Mouse (Mus musculus) CH12.LX (cell line): Measurements from ENCODE around the gene Gm20388. TPM values are rescaled to one million over a fixed set of nuclear protein-coding genes. Genes with fewer than 3 reads are reported as not detected.

ENCODE experiments used
- DNase-seq: peaks from one replicate; pipeline ENCODE4 v3.0.0-alpha.2; 2013; ENCODE audit errors: extremely low read depth
- H3K27ac ChIP-seq: 2 replicates; pipeline ENCODE4 v1.5.1; 2012; ENCODE audit warnings: low read depth, mild to moderate bottlenecking, control low read depth, moderate library complexity; ENCODE audit not compliant: insufficient read depth
- H3K27me3 ChIP-seq: replicated peaks from 2 replicates; pipeline ENCODE3; 2012; ENCODE audit warnings: inconsistent platforms
- H3K36me3 ChIP-seq, 2 experiments: replicated peaks in 1 of 2; 2 replicates each; pipeline versions ENCODE3 to v1.6.1; 2012; ENCODE audit warnings: inconsistent platforms in 1 of 2, low read length in 1 of 2, mild to moderate bottlenecking in 1 of 2, mixed read lengths in 1 of 2, moderate library complexity in 1 of 2; ENCODE audit not compliant: control insufficient read depth in 1 of 2, insufficient read depth in 1 of 2
- H3K4me1 ChIP-seq, 2 experiments: 2 replicates each; pipeline ENCODE4 v1.6.1; 2012; ENCODE audit warnings: inconsistent platforms in 1 of 2, moderate library complexity in 1 of 2; ENCODE audit not compliant: insufficient read depth in 2 of 2, control insufficient read depth in 1 of 2
- H3K4me2 ChIP-seq: 2 replicates; pipeline ENCODE4 v1.6.1; 2012; ENCODE audit warnings: low read depth, mild to moderate bottlenecking, control low read depth; ENCODE audit not compliant: poor library complexity, insufficient read depth, severe bottlenecking
- H3K4me3 ChIP-seq, 3 experiments: fragments of 150-350 bp in 1 of 3; sonication (generic) in 1 of 3; replicated peaks in 1 of 3; 2 replicates each; pipeline versions ENCODE3 to v1.5.1; 2011 to 2012; ENCODE audit warnings: low read depth in 2 of 3, low read length in 2 of 3, mild to moderate bottlenecking in 2 of 3, moderate library complexity in 2 of 3, control low read depth in 1 of 3, improper control_type of control experiment in 1 of 3, inconsistent platforms in 1 of 3, mixed read lengths in 1 of 3; ENCODE audit not compliant: poor library complexity in 1 of 3
- H3K79me2 ChIP-seq: replicated peaks from 2 replicates; pipeline ENCODE4 v1.6.1; 2012; ENCODE audit warnings: mild to moderate bottlenecking, moderate library complexity; ENCODE audit not compliant: control insufficient read depth, poor library complexity, insufficient read depth, severe bottlenecking; ENCODE audit errors: extremely low read depth
- H3K9ac ChIP-seq: 2 replicates; pipeline ENCODE4 v1.6.1; 2012; ENCODE audit warnings: low read depth, mild to moderate bottlenecking, control low read depth, moderate library complexity; ENCODE audit not compliant: insufficient read depth
- H3K9me3 ChIP-seq: replicated peaks from 2 replicates; pipeline ENCODE3; 2012; ENCODE audit warnings: low read length, inconsistent platforms, mixed read lengths
- CHD1 ChIP-seq: IDR thresholded peaks from 2 replicates; pipeline ENCODE4 v1.6.1; 2012; ENCODE audit warnings: low read depth, low read length, improper control_type of control experiment, inconsistent platforms
- CHD2 ChIP-seq: IDR thresholded peaks from 2 replicates; pipeline ENCODE4 v1.6.1; 2011; ENCODE audit warnings: low read length, improper control_type of control experiment
- ELF1 ChIP-seq: IDR thresholded peaks from 2 replicates; pipeline ENCODE4 v1.6.1; 2014; ENCODE audit warnings: low read depth, mild to moderate bottlenecking, inconsistent platforms, low read length, improper control_type of control experiment
- ETS1 ChIP-seq: conservative IDR thresholded peaks from 2 replicates; pipeline ENCODE4 v1.6.1; 2012; ENCODE audit warnings: low read depth, mild to moderate bottlenecking, inconsistent platforms, low read length, improper control_type of control experiment, moderate library complexity
- HCFC1 ChIP-seq: IDR thresholded peaks from 2 replicates; pipeline ENCODE4 v1.6.1; 2012; ENCODE audit warnings: low read depth, mild to moderate bottlenecking, inconsistent platforms, low read length, improper control_type of control experiment
- IRF4 ChIP-seq: IDR thresholded peaks from 2 replicates; pipeline ENCODE4 v1.6.1; 2014; ENCODE audit warnings: low read depth, mild to moderate bottlenecking, inconsistent platforms, low read length, improper control_type of control experiment
- JUN ChIP-seq: IDR thresholded peaks from 2 replicates; pipeline ENCODE4 v1.6.1; 2011; ENCODE audit warnings: low read depth, mild to moderate bottlenecking, low read length, improper control_type of control experiment, moderate library complexity; ENCODE audit not compliant: insufficient read depth
- JUND ChIP-seq: conservative IDR thresholded peaks from 2 replicates; pipeline ENCODE4 v1.6.1; 2011; ENCODE audit warnings: low read depth, low read length, improper control_type of control experiment
- MAFK ChIP-seq: IDR thresholded peaks from 2 replicates; pipeline ENCODE4 v1.6.1; 2011; ENCODE audit warnings: low read length, improper control_type of control experiment; ENCODE audit not compliant: insufficient replicate concordance
- MAX ChIP-seq: IDR thresholded peaks from 2 replicates; pipeline ENCODE4 v1.6.1; 2011; ENCODE audit warnings: low read length, improper control_type of control experiment
- MAZ ChIP-seq: IDR thresholded peaks from 2 replicates; pipeline ENCODE4 v1.6.1; 2012; ENCODE audit warnings: low read depth, mild to moderate bottlenecking, inconsistent platforms, low read length, improper control_type of control experiment, moderate library complexity
- MYC ChIP-seq: IDR thresholded peaks from 2 replicates; pipeline ENCODE4 v1.6.1; 2011; ENCODE audit warnings: low read depth, mild to moderate bottlenecking, improper control_type of control experiment, low read length
- PAX5 ChIP-seq: IDR thresholded peaks from 2 replicates; pipeline ENCODE4 v1.6.1; 2012; ENCODE audit warnings: low read length, inconsistent platforms, mixed read lengths
- POLR2A ChIP-seq: IDR thresholded peaks from 2 replicates; pipeline ENCODE4 v1.6.1; 2011; ENCODE audit warnings: low read depth, mild to moderate bottlenecking, improper control_type of control experiment, low read length
- RAD21 ChIP-seq: IDR thresholded peaks from 2 replicates; pipeline ENCODE4 v1.6.1; 2011; ENCODE audit warnings: low read depth, mild to moderate bottlenecking, low read length, improper control_type of control experiment, moderate library complexity
- RCOR1 ChIP-seq: conservative IDR thresholded peaks from 2 replicates; pipeline ENCODE4 v1.6.1; 2012; ENCODE audit warnings: low read depth, mild to moderate bottlenecking, inconsistent platforms, low read length, improper control_type of control experiment
- SIN3A ChIP-seq: IDR thresholded peaks from 2 replicates; pipeline ENCODE4 v1.6.1; 2012; ENCODE audit warnings: low read length, improper control_type of control experiment, inconsistent platforms
- TBP ChIP-seq: conservative IDR thresholded peaks from 2 replicates; pipeline ENCODE4 v1.6.1; 2011; ENCODE audit warnings: low read depth, low read length, improper control_type of control experiment
- TCF12 ChIP-seq: IDR thresholded peaks from 2 replicates; pipeline ENCODE4 v1.6.1; 2014; ENCODE audit warnings: low read depth, mild to moderate bottlenecking, inconsistent platforms, low read length, improper control_type of control experiment
- UBTF ChIP-seq: IDR thresholded peaks from 2 replicates; pipeline ENCODE4 v1.6.1; 2012; ENCODE audit warnings: low read depth, mild to moderate bottlenecking, inconsistent platforms, low read length, improper control_type of control experiment, moderate library complexity
- USF1 ChIP-seq: IDR thresholded peaks from 2 replicates; pipeline ENCODE4 v1.6.1; 2014; ENCODE audit warnings: low read depth, mild to moderate bottlenecking, inconsistent platforms, low read length, improper control_type of control experiment
- ZC3H11A ChIP-seq: IDR thresholded peaks from 2 replicates; pipeline ENCODE4 v1.6.1; 2012; ENCODE audit warnings: low read depth, mild to moderate bottlenecking, inconsistent platforms, low read length, improper control_type of control experiment
- dilution Hi-C: fragments of 300-500 bp; cut with MboI; formaldehyde crosslinking; loops from 2 replicates; pipeline ENCODE4 v1.14.3; 2020; ENCODE audit warnings: low sequenced_read_pairs; ENCODE audit not compliant: extremely low pct_unique_long_range_greater_than_20kb, extremely low pct_ligation_motif_present
- in situ Hi-C: fragments of 300-500 bp; cut with MboI; formaldehyde crosslinking; loops from 3 replicates; pipeline ENCODE4 v1.14.3; 2019; ENCODE audit warnings: low sequenced_read_pairs, low pct_ligation_motif_present, low pct_unique_long_range_greater_than_20kb, mixed read lengths
- polyA plus RNA-seq: library from polyadenylated mRNA; unstranded; fragments of >175 nt; gene quantifications from 2 replicates; pipeline ENCODE4 v1.2.1, GENCODE M21; 2012; ENCODE audit warnings: low read depth; ENCODE audit not compliant: insufficient read length
- total RNA-seq, 2 experiments: library from RNA; depleted of rRNA; stranded (reverse); fragments of 300-350 nt in 1 of 2; fragments of >200 nt in 1 of 2; gene quantifications; 2 replicates each; pipeline ENCODE4 v1.2.3; 2012 to 2014

The Gm20388 gene
- total and polyA plus RNA-seq, 3 experiments, result 14.8 to 26.3 (median 22.2) TPM

- in situ Hi-C loops, result no loop called here
- DNase-seq, result no peak
- no peaks in the 10 kb centered on the region for H3K27me3 ChIP-seq
- H3K36me3 ChIP-seq, result peaks cover 26 to 42% of the 10 kb centered on the region in 2 experiments
- TF ChIP-seq PAX5 (no peak), ETS1 (no peak), SIN3A (no peak), JUND (no peak), HCFC1 (no peak), MAFK (no peak), MAZ (no peak)
- H3K4me1 ChIP-seq, result peaks cover 7 to 30% of the 10 kb centered on the region in 2 experiments; a peak in 3 of 4 replicates
- no peak overlapping the region for H3K4me2 ChIP-seq
- peaks cover 48% of the 10 kb centered on the region for H3K79me2 ChIP-seq
- H3K9me3 ChIP-seq, result no peaks in the 10 kb centered on the region
- H3K27ac ChIP-seq, result no peak overlapping the region
- dilution Hi-C loops, result no loop called here
- no peak overlapping the region for H3K9ac ChIP-seq
- no peak overlapping the region for H3K4me3 ChIP-seq
These were observed 3465.1 kb downstream of the Gm20388 start for GRCm38 (mm10) chr8:123375701-123376100.

DNA sequence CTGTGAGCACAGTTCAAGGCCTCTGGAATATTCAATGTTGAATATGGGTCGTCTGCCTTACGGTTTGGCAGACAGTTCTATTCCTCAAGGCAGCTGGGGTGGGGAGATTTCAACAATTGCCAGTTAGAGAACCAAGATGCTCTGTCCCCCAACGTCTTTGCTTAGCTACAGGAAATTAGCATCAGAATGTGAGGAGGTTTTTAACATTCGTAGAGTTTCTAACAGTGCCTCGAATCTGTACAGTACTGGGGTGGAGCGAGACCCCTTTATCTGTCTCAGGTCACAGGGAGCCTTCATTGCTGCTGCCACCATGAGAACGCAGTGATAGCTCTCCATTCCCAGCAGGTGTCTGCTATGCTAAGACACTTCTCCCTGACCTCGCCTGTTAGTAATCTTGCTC is 3465.5 kb downstream of the Gm20388 start:
- dilution Hi-C loops, result no loop called here
- Histone ChIP-seq H3K4me2 (no peak overlapping the region), H3K27ac (no peak overlapping the region), H3K4me1 (peaks cover 7 to 30% of the 10 kb centered on the region in 2 experiments; a peak in 3 of 4 replicates), H3K9ac (no peak overlapping the region), H3K27me3 (no peaks in the 10 kb centered on the region), H3K79me2 (peaks cover 50% of the 10 kb centered on the region), H3K4me3 (no peak overlapping the region), H3K9me3 (no peaks in the 10 kb centered on the region), H3K36me3 (peaks cover 30 to 46% of the 10 kb centered on the region in 2 experiments)
- no peak for TF ChIP-seq TBP
- TF ChIP-seq JUN, result no peak
- no peak for TF ChIP-seq RCOR1
- no peak for TF ChIP-seq TCF12
- no peak for TF ChIP-seq CHD1
- TF ChIP-seq ELF1, result no peak
- TF ChIP-seq POLR2A, result no peak
- TF ChIP-seq MAFK, result no peak
- TF ChIP-seq RAD21, result no peak
- TF ChIP-seq UBTF, result no peak
- no peak for TF ChIP-seq PAX5
- no peak for TF ChIP-seq MAX
- no peak for TF ChIP-seq ZC3H11A
- TF ChIP-seq MYC, result no peak
- TF ChIP-seq USF1, result no peak
- no peak for TF ChIP-seq IRF4
- TF ChIP-seq CHD2, result no peak
- in situ Hi-C loops, result no loop called here
- DNase-seq, result no peak
